In the genomic region with DNA sequence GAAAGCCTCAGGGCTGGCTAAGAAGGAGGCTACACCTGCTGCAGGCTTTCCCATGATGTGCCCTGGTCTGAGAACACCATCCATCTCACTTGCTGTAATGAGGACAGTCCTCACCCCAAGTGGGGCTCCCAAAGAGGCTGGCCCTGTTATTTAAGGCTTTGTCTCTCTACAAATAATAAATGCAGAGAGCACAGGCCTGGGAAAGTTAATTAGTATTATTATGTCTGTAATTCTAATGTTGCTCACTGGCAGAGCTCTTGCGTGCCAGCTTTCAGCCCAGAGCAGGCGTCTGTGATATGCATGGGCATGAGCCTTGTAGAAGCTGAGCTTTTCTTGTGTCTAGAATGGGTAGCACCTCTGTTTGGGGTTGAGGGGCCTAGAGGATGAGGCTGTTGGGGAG, we compare ENCODE assay signal across 21 mouse cellular contexts.
A peak's percentile ranks its signal among the peaks of the same experiment; 100 is the strongest.
DNase-seq lines count a peak whose midpoint lies in the region; ATAC-seq and TF ChIP-seq lines count a peak whose summit lies in the region.
"Had no signal": no experiment of that assay in that cellular context is flagged by ENCODE, and none has a peak within 500 bp of the region (broad histone marks: within the 10 kb centered on the region; RNA-seq: fewer than 3 reads in every experiment).

No protein-coding gene starts in this region.

- ATAC-seq in midbrain, embryonic 14.5 days (ENCODE audit: low FRiP score, low TSS enrichment), result no peak
- no peak for ATAC-seq in midbrain, postnatal 0 days (ENCODE audit: low FRiP score)
- peak; percentile 39 for ATAC-seq in forebrain, embryonic 13.5 days
- peak; percentile 77 for ATAC-seq in forebrain, postnatal 0 days
- no peak for ATAC-seq in midbrain, embryonic 13.5 days
- ATAC-seq: intestine, embryonic 16.5 days had no signal

- 93% methylated on average over 2 of the region's 2 CpGs for WGBS in midbrain, embryonic 14.5 days
- WGBS in midbrain, postnatal 0 days, result 77% methylated on average over 2 of the region's 2 CpGs
- 63% methylated on average over 2 of the region's 2 CpGs for WGBS in forebrain, embryonic 13.5 days
- WGBS in forebrain, postnatal 0 days, result 39% methylated on average over 2 of the region's 2 CpGs
- 94% methylated on average over 2 of the region's 2 CpGs for WGBS in midbrain, embryonic 13.5 days

- H3K4me3 ChIP-seq in midbrain, embryonic 14.5 days (replicated peaks; ENCODE audit: low read depth, low read length), result no peak overlapping the region
- no peak overlapping the region for H3K4me3 ChIP-seq in midbrain, postnatal 0 days (ENCODE audit: low read depth, low read length)
- no peak overlapping the region for H3K4me3 ChIP-seq in forebrain, embryonic 13.5 days
- H3K4me3 ChIP-seq in forebrain, postnatal 0 days (ENCODE audit: low read depth, low read length), result no peak overlapping the region
- no peak overlapping the region for H3K4me3 ChIP-seq in midbrain, embryonic 13.5 days (replicated peaks)
- H3K4me3 ChIP-seq: embryonic facial prominence, embryonic 15.5 days; erythroblast, embryonic 14.5 days; heart, adult 2 months; heart, embryonic 15.5 days had no signal

- no peak overlapping the region for H3K4me2 ChIP-seq in midbrain, embryonic 14.5 days (ENCODE audit: low read length)
- H3K4me2 ChIP-seq in midbrain, postnatal 0 days (ENCODE audit: low read depth, low read length, poor library complexity, severe bottlenecking), result no peak overlapping the region
- no peak overlapping the region for H3K4me2 ChIP-seq in forebrain, embryonic 13.5 days
- H3K4me2 ChIP-seq in forebrain, postnatal 0 days (ENCODE audit: low read depth), result no peak overlapping the region
- no peak overlapping the region for H3K4me2 ChIP-seq in midbrain, embryonic 13.5 days (replicated peaks)
- H3K4me2 ChIP-seq: embryonic facial prominence, embryonic 15.5 days; heart, embryonic 11.5 days; heart, embryonic 15.5 days; hindbrain, embryonic 14.5 days had no signal

- intact Hi-C loops in left cerebral cortex, postnatal 4 days (cut with DNase I), result no loop called here

- no peaks in the 10 kb centered on the region for H3K9me3 ChIP-seq in midbrain, embryonic 14.5 days (ENCODE audit: control insufficient read depth, low read length)
- H3K9me3 ChIP-seq in midbrain, postnatal 0 days (ENCODE audit: low read length), result no peaks in the 10 kb centered on the region
- H3K9me3 ChIP-seq in forebrain, embryonic 13.5 days (replicated peaks), result no peaks in the 10 kb centered on the region
- H3K9me3 ChIP-seq in forebrain, postnatal 0 days (ENCODE audit: low read length), result no peaks in the 10 kb centered on the region
- no peaks in the 10 kb centered on the region for H3K9me3 ChIP-seq in midbrain, embryonic 13.5 days
- H3K9me3 ChIP-seq: embryonic facial prominence, embryonic 15.5 days; heart, embryonic 15.5 days had no signal

- TF ChIP-seq CTCF in midbrain, postnatal 0 days (IDR thresholded peaks at IDR 0.05), result no peak
- no peak for TF ChIP-seq CTCF in forebrain, postnatal 0 days (IDR thresholded peaks at IDR 0.05; ENCODE audit: low read depth)

- no peak for DNase-seq in midbrain, embryonic 14.5 days
- no peak for DNase-seq in midbrain, postnatal 0 days (ENCODE audit: low spot score)
- peak; percentile 57 for DNase-seq in forebrain, postnatal 0 days
- DNase-seq in left cerebral cortex, postnatal 4 days, result no peak
- DNase-seq: adrenal gland, adult 2 months; adrenal gland, postnatal 25 days; cerebellum, adult 11 months; cerebellum, adult 8-10 months; cerebellum, postnatal 14 days; embryo, embryonic 11 days; gastrocnemius, postnatal 14 days; heart, adult 2 months; heart, postnatal 14 days had no signal

- H3K9ac ChIP-seq in midbrain, embryonic 14.5 days (replicated peaks; ENCODE audit: low read length), result no peak overlapping the region
- H3K9ac ChIP-seq in midbrain, postnatal 0 days (replicated peaks; ENCODE audit: low read length, poor library complexity, severe bottlenecking), result no peak overlapping the region
- no peak overlapping the region for H3K9ac ChIP-seq in forebrain, embryonic 13.5 days
- H3K9ac ChIP-seq in forebrain, postnatal 0 days, result no peak overlapping the region
- no peak overlapping the region for H3K9ac ChIP-seq in midbrain, embryonic 13.5 days (replicated peaks)
- H3K9ac ChIP-seq: embryonic facial prominence, embryonic 15.5 days; heart, embryonic 15.5 days; hindbrain, embryonic 14.5 days had no signal

- no peaks in the 10 kb centered on the region for H3K27me3 ChIP-seq in midbrain, embryonic 14.5 days (ENCODE audit: control insufficient read depth, insufficient read depth, low read length)
- no peaks in the 10 kb centered on the region for H3K27me3 ChIP-seq in midbrain, postnatal 0 days (ENCODE audit: insufficient read depth, low read length)
- H3K27me3 ChIP-seq in forebrain, embryonic 13.5 days, result no peaks in the 10 kb centered on the region
- no peaks in the 10 kb centered on the region for H3K27me3 ChIP-seq in forebrain, postnatal 0 days (ENCODE audit: insufficient read depth, low read length)
- no peaks in the 10 kb centered on the region for H3K27me3 ChIP-seq in midbrain, embryonic 13.5 days
- H3K27me3 ChIP-seq: embryonic facial prominence, embryonic 15.5 days; heart, embryonic 15.5 days had no signal

- peaks cover 8% of the 10 kb centered on the region for H3K4me1 ChIP-seq in midbrain, embryonic 14.5 days (ENCODE audit: control insufficient read depth, insufficient read depth, low read length)
- peaks cover 6% of the 10 kb centered on the region; the same call in 1 of the 2 replicates for H3K4me1 ChIP-seq in midbrain, postnatal 0 days (ENCODE audit: insufficient read depth, low read length)
- H3K4me1 ChIP-seq in forebrain, embryonic 13.5 days, result peaks cover 38% of the 10 kb centered on the region
- no peaks in the 10 kb centered on the region for H3K4me1 ChIP-seq in forebrain, postnatal 0 days (ENCODE audit: insufficient read depth)
- peaks cover 29% of the 10 kb centered on the region for H3K4me1 ChIP-seq in midbrain, embryonic 13.5 days (replicated peaks)

- no peaks in the 10 kb centered on the region for H3K36me3 ChIP-seq in midbrain, embryonic 14.5 days (ENCODE audit: control insufficient read depth, insufficient read depth, low read length)
- H3K36me3 ChIP-seq in midbrain, postnatal 0 days (ENCODE audit: insufficient read depth, low read length), result no peaks in the 10 kb centered on the region
- H3K36me3 ChIP-seq in forebrain, embryonic 13.5 days (ENCODE audit: poor library complexity, severe bottlenecking), result no peaks in the 10 kb centered on the region
- H3K36me3 ChIP-seq in forebrain, postnatal 0 days (ENCODE audit: insufficient read depth), result no peaks in the 10 kb centered on the region
- no peaks in the 10 kb centered on the region for H3K36me3 ChIP-seq in midbrain, embryonic 13.5 days
- H3K36me3 ChIP-seq: embryonic facial prominence, embryonic 15.5 days; heart, embryonic 15.5 days had no signal

- 0 out of 2 replicates have a peak overlapping the region, but pooled peaks have one; percentile 1 for H3K27ac ChIP-seq in midbrain, embryonic 14.5 days (replicated peaks; ENCODE audit: low read depth, low read length)
- no peak overlapping the region for H3K27ac ChIP-seq in midbrain, postnatal 0 days (ENCODE audit: low read depth, low read length)
- peak overlapping the region; percentile 63 for H3K27ac ChIP-seq in forebrain, embryonic 13.5 days
- H3K27ac ChIP-seq in forebrain, postnatal 0 days (ENCODE audit: low read depth, low read length), result peak overlapping the region; percentile 57; the same call in 1 of the 2 replicates
- no peak overlapping the region for H3K27ac ChIP-seq in midbrain, embryonic 13.5 days
- H3K27ac ChIP-seq: embryonic facial prominence, embryonic 15.5 days; heart, adult 2 months; heart, embryonic 15.5 days; hindbrain, embryonic 14.5 days had no signal

Comparison
In these comparisons a context has a peak if more than half of its experiments do, and no peak if none do; other contexts are left out.
1. H3K27ac ChIP-seq: peak in midbrain, embryonic 14.5 days (single experiment), forebrain, embryonic 13.5 days (single experiment) and forebrain, postnatal 0 days (single experiment); none in midbrain, postnatal 0 days (single experiment) and midbrain, embryonic 13.5 days (single experiment).
2. ATAC-seq: peak in forebrain, embryonic 13.5 days (single experiment) and forebrain, postnatal 0 days (single experiment); none in midbrain, embryonic 14.5 days (single experiment), midbrain, postnatal 0 days (single experiment) and midbrain, embryonic 13.5 days (single experiment).